32 mouse cellular contexts compared by ENCODE assay signal in the genomic region with DNA sequence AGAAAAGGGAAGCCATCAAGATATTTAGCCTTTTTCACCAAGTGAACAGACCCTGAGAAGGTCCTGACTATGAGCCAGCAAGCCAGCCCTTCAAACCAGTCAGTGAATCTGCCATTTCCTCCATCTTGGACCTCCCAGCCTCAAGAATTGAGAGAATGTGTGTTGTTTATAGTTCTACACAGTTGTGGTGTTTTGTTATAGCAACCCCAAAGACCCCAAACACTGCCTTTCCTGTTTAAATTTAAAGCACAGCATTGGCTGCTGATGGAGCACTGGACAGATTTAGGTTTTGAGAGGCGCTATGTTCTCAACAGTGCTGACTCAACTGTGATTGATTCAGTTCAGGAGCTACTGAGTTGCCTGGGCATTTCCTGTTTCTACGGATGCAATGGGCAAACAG. TPM values are rescaled to one million over a fixed set of nuclear protein-coding genes. Genes with fewer than 3 reads are reported as not detected.
A peak's percentile ranks its signal among the peaks of the same experiment; 100 is the strongest.
DNase-seq lines count a peak whose midpoint lies in the region; ATAC-seq lines count a peak whose summit lies in the region.
"Had no signal": no experiment of that assay in that cellular context is flagged by ENCODE, and none has a peak within 500 bp of the region (broad histone marks: within the 10 kb centered on the region; RNA-seq: fewer than 3 reads in every experiment).

No protein-coding gene starts in this region.

- H3K27ac ChIP-seq in midbrain, embryonic 11.5 days (ENCODE audit: low read depth, low read length) = no peak overlapping the region
- no peak overlapping the region for H3K27ac ChIP-seq in midbrain, embryonic 16.5 days (ENCODE audit: low read length)
- no peak overlapping the region for H3K27ac ChIP-seq in limb, embryonic 10.5 days
- H3K27ac ChIP-seq: forebrain, embryonic 10.5 days; forebrain, embryonic 13.5 days; heart, embryonic 13.5 days; hindbrain, embryonic 12.5 days; hindbrain, embryonic 15.5 days had no signal

- H3K36me3 ChIP-seq in midbrain, embryonic 11.5 days (ENCODE audit: control insufficient read depth, insufficient read depth, low read length) = no peaks in the 10 kb centered on the region
- H3K36me3 ChIP-seq in midbrain, embryonic 16.5 days (ENCODE audit: control insufficient read depth, insufficient read depth, low read length) = no peaks in the 10 kb centered on the region
- H3K36me3 ChIP-seq in limb, embryonic 10.5 days = no peaks in the 10 kb centered on the region
- H3K36me3 ChIP-seq: forebrain, embryonic 10.5 days; heart, embryonic 13.5 days; hindbrain, embryonic 12.5 days; hindbrain, embryonic 15.5 days had no signal

- DNase-seq in layer of hippocampus, adult 9-11 months = peak; percentile 1
- DNase-seq in layer of hippocampus, postnatal 14 days (ENCODE audit: low spot score in 2 of 2) = no peak
- DNase-seq in midbrain, embryonic 11.5 days (ENCODE audit: low spot score, missing footprints) = peak; percentile 86
- DNase-seq in limb, embryonic 10.5 days (ENCODE audit: low spot score) = peak; percentile 15
- no peak for DNase-seq in testis, postnatal 10 days (ENCODE audit: low spot score)
- DNase-seq: adrenal gland, adult 8-10 months; adrenal gland, postnatal 25 days; cerebellum, adult 11-12 months; cerebellum, adult 8-10 months; cerebellum, postnatal 10 days; cerebellum, postnatal 36 days; embryo, embryonic 11 days; gastrocnemius, postnatal 10 days; gastrocnemius, postnatal 36 days; heart, postnatal 14 days had no signal

- peaks cover 4% of the 10 kb centered on the region; the same call in 1 of the 2 replicates for H3K4me1 ChIP-seq in midbrain, embryonic 11.5 days (ENCODE audit: control insufficient read depth, insufficient read depth, low read length)
- H3K4me1 ChIP-seq in midbrain, embryonic 16.5 days (ENCODE audit: control insufficient read depth, insufficient read depth, low read length) = peaks cover 4% of the 10 kb centered on the region; the same call in 1 of the 2 replicates
- H3K4me1 ChIP-seq in limb, embryonic 10.5 days = peaks cover 17% of the 10 kb centered on the region
- H3K4me1 ChIP-seq: heart, embryonic 13.5 days had no signal

- ATAC-seq in midbrain, embryonic 11.5 days (ENCODE audit: low FRiP score) = no peak
- ATAC-seq in midbrain, embryonic 16.5 days = no peak
- ATAC-seq: activated CD4-positive, CD25-positive, alpha-beta regulatory T cell, adult 4 months; CD4-positive, CD25-positive, alpha-beta regulatory T cell, adult 4 months; forebrain, embryonic 13.5 days; forebrain, embryonic 16.5 days had no signal

- 84% methylated on average over 2 of the region's 2 CpGs for WGBS in midbrain, embryonic 11.5 days
- WGBS in midbrain, embryonic 16.5 days = 86% methylated on average over 2 of the region's 2 CpGs
- WGBS in limb, embryonic 10.5 days = 89% methylated on average over 2 of the region's 2 CpGs

- H3K4me2 ChIP-seq in midbrain, embryonic 11.5 days = no peak overlapping the region
- no peak overlapping the region for H3K4me2 ChIP-seq in midbrain, embryonic 16.5 days (ENCODE audit: low read length)
- H3K4me2 ChIP-seq: forebrain, embryonic 13.5 days; heart, embryonic 13.5 days; hindbrain, embryonic 12.5 days; hindbrain, embryonic 15.5 days had no signal

- H3K9ac ChIP-seq in midbrain, embryonic 11.5 days (ENCODE audit: low read length) = no peak overlapping the region
- no peak overlapping the region for H3K9ac ChIP-seq in midbrain, embryonic 16.5 days (ENCODE audit: low read depth, low read length)
- H3K9ac ChIP-seq: forebrain, embryonic 13.5 days; heart, embryonic 13.5 days; hindbrain, embryonic 12.5 days; hindbrain, embryonic 15.5 days had no signal

- H3K4me3 ChIP-seq in midbrain, embryonic 11.5 days (ENCODE audit: low read depth, low read length) = no peak overlapping the region
- no peak overlapping the region for H3K4me3 ChIP-seq in midbrain, embryonic 16.5 days (ENCODE audit: low read depth, low read length)
- H3K4me3 ChIP-seq in limb, embryonic 10.5 days = no peak overlapping the region
- H3K4me3 ChIP-seq: forebrain, embryonic 10.5 days; forebrain, embryonic 13.5 days; heart, embryonic 13.5 days; hindbrain, embryonic 12.5 days; hindbrain, embryonic 15.5 days had no signal

- no peaks in the 10 kb centered on the region for H3K9me3 ChIP-seq in midbrain, embryonic 11.5 days (ENCODE audit: control insufficient read depth, low read length)
- H3K9me3 ChIP-seq in midbrain, embryonic 16.5 days (replicated peaks; ENCODE audit: control insufficient read depth, low read length, poor library complexity, severe bottlenecking) = no peaks in the 10 kb centered on the region
- no peaks in the 10 kb centered on the region for H3K9me3 ChIP-seq in limb, embryonic 10.5 days (replicated peaks)
- H3K9me3 ChIP-seq: forebrain, embryonic 10.5 days; forebrain, embryonic 13.5 days; heart, embryonic 13.5 days; hindbrain, embryonic 12.5 days; hindbrain, embryonic 15.5 days had no signal

- no peaks in the 10 kb centered on the region for H3K27me3 ChIP-seq in midbrain, embryonic 11.5 days (ENCODE audit: control insufficient read depth, insufficient read depth, low read length)
- H3K27me3 ChIP-seq in midbrain, embryonic 16.5 days (ENCODE audit: control insufficient read depth, insufficient read depth, low read depth, low read length) = no peaks in the 10 kb centered on the region
- peaks cover 12% of the 10 kb centered on the region; the same call in 1 of the 2 replicates for H3K27me3 ChIP-seq in limb, embryonic 10.5 days (ENCODE audit: low read depth, poor library complexity, severe bottlenecking)

RNA-seq across cellular contexts. Expression of a gene that starts 47.9 kb away (rescaled TPM):
- under 1 TPM in 1 of 2 experiments, not detected in 1; 0.14 TPM for total RNA-seq in layer of hippocampus, postnatal 14 days (2021)
- polyA plus RNA-seq in midbrain, embryonic 11.5 days (2014; fragmentation: Nextera tagmentation; extraction: Ambion mirVana) = not detected in 2 replicates
- polyA plus RNA-seq in midbrain, embryonic 16.5 days (2015; fragmentation: Nextera tagmentation; extraction: Ambion mirVana) = 0.06 TPM in 1 of 2 replicates, not detected in the other
- polyA plus RNA-seq in limb, embryonic 10.5 days (2016; fragmentation: Nextera tagmentation; extraction: Ambion mirVana) = not detected in 2 replicates
- total RNA-seq: adrenal gland, adult 8-10 months; adrenal gland, postnatal 25 days; gastrocnemius, adult 18-20 months; gastrocnemius, postnatal 10 days; gastrocnemius, postnatal 36 days; granulocyte monocyte progenitor cell, adult 5-6 weeks; heart, adult 8-10 months; heart, postnatal 14 days; hematopoietic stem cell, adult 5-6 weeks had no signal
- polyA plus RNA-seq: activated CD4-positive, CD25-positive, alpha-beta regulatory T cell, adult 4 months; C2C12; CD4-positive, CD25-positive, alpha-beta regulatory T cell, adult 4 months; embryonic facial prominence, embryonic 11.5 days; embryonic facial prominence, embryonic 14.5 days; forebrain, embryonic 10.5 days; forebrain, embryonic 13.5 days; forebrain, embryonic 16.5 days; heart, embryonic 13.5 days; heart, embryonic 16.5 days; hindbrain, embryonic 12.5 days; hindbrain, embryonic 15.5 days had no signal

Comparison
In these comparisons a context has a peak if more than half of its experiments do, and no peak if none do; other contexts are left out.
1. DNase-seq: peak in layer of hippocampus, adult 9-11 months (single experiment), midbrain, embryonic 11.5 days (single experiment) and limb, embryonic 10.5 days (single experiment); none in layer of hippocampus, postnatal 14 days (0 of 2) and testis, postnatal 10 days (single experiment).